Mouse (Mus musculus) ES-Bruce4 (cell line): ENCODE data around the gene Tpi1.

ENCODE experiments used
- CTCF ChIP-seq: IDR thresholded peaks from one replicate; pipeline ENCODE4 v1.8.1; 2011; ENCODE audit warnings: low read depth, low read length
- POLR2A ChIP-seq: IDR thresholded peaks from one replicate; pipeline ENCODE4 v1.8.1; 2011; ENCODE audit warnings: low read length; ENCODE audit not compliant: insufficient read depth

GRCm38 (mm10) chr6:124858561-124859318, 44.6 kb upstream of the Tpi1 start:
- TF ChIP-seq CTCF, result no peak
- TF ChIP-seq POLR2A, result no peak
